Mouse (Mus musculus) lung, adult 2 months (tissue): ENCODE data around the gene Elavl1.

Experiments used
- CTCF ChIP-seq: fragments of 200-500 bp; IDR thresholded peaks from 2 replicates; pipeline ENCODE4 v1.5.1; 2011; ENCODE audit warnings: mild to moderate bottlenecking, low read length, control low read depth; ENCODE audit not compliant: insufficient read depth
- POLR2A ChIP-seq: fragments of 200-500 bp; IDR thresholded peaks from 2 replicates; pipeline ENCODE4 v1.6.1; 2011; ENCODE audit warnings: low read depth, mild to moderate bottlenecking, control low read depth, low read length, borderline replicate concordance; ENCODE audit errors: extremely low read depth

GRCm38 (mm10) chr8:4314852-4315251 lies 10.4 kb downstream of the Elavl1 start:
- TF ChIP-seq POLR2A: no peak
- TF ChIP-seq CTCF: no peak
